Mouse (Mus musculus) forebrain, postnatal 0 days (tissue): ENCODE data around the gene Gm7347. TPM values are rescaled to one million over a fixed set of nuclear protein-coding genes. Genes with fewer than 3 reads are reported as not detected.
"Not testable (repeated sequence)": the region's sequence is repeated elsewhere in the genome, so short reads cannot be mapped to it uniquely, and the experiment has no call there.

Experiments used
- ATAC-seq: fragments of 200-750 bp; cut with Nextera tagmentation; 2 replicates; pipeline ENCODE4 v1.8.0; 2017; ENCODE audit warnings: mild to moderate bottlenecking, moderate library complexity
- DNase-seq: peaks from one replicate; pipeline ENCODE4 v3.0.0-alpha.2; 2015
- H3K27ac ChIP-seq: fragments of 300-500 bp; sonication (generic); 2 replicates; pipeline ENCODE4 v1.5.1; 2014; ENCODE audit warnings: low read depth, mild to moderate bottlenecking, antibody characterized with exemption, low read length, moderate library complexity, mixed read lengths
- H3K27me3 ChIP-seq: fragments of 300-500 bp; sonication (generic); 2 replicates; pipeline ENCODE4 v1.6.1; 2014; ENCODE audit warnings: mild to moderate bottlenecking, low read length, mixed read lengths; ENCODE audit not compliant: insufficient read depth
- H3K36me3 ChIP-seq: fragments of 300-500 bp; sonication (generic); 2 replicates; pipeline ENCODE4 v1.6.1; 2014; ENCODE audit warnings: mild to moderate bottlenecking, moderate library complexity; ENCODE audit not compliant: insufficient read depth
- H3K4me1 ChIP-seq: fragments of 300-500 bp; sonication (generic); 2 replicates; pipeline ENCODE4 v1.6.1; 2014; ENCODE audit warnings: antibody characterized with exemption; ENCODE audit not compliant: insufficient read depth
- H3K4me2 ChIP-seq: fragments of 300-500 bp; sonication (generic); 2 replicates; pipeline ENCODE4 v1.6.1; 2014; ENCODE audit warnings: low read depth, mild to moderate bottlenecking, moderate library complexity
- H3K4me3 ChIP-seq: fragments of 300-500 bp; sonication (generic); 2 replicates; pipeline ENCODE4 v1.5.1; 2014; ENCODE audit warnings: low read depth, low read length, mixed read lengths
- H3K9ac ChIP-seq: fragments of 300-500 bp; sonication (generic); 2 replicates; pipeline ENCODE4 v1.6.1; 2014; ENCODE audit warnings: mild to moderate bottlenecking
- H3K9me3 ChIP-seq: fragments of 300-500 bp; sonication (generic); 2 replicates; pipeline ENCODE4 v1.6.1; 2016; ENCODE audit warnings: low read length
- CTCF ChIP-seq: sonication (generic); IDR thresholded peaks from 2 replicates; pipeline ENCODE4 v1.5.1; 2016; ENCODE audit warnings: antibody characterized with exemption, control low read depth, low read depth
- WGBS: fragments of 180-500 bp; shearing (Covaris S2); extraction: QIAGEN DNeasy Blood & Tissue Kit; methylation state at CpG from one replicate; pipeline ENCODE4 v1.1.7; 2014; 5-methylcytosine and 5-hydroxymethylcytosine counted together
- polyA plus RNA-seq: library from polyadenylated mRNA; unstranded; fragments of >200 nt; fragmentation: Nextera tagmentation; extraction: Ambion mirVana; gene quantifications from 2 replicates; pipeline ENCODE4 v1.2.1, GENCODE M21; 2015
- total RNA-seq: library from RNA; depleted of rRNA; stranded (reverse); fragments of >200 nt; gene quantifications from 2 replicates; pipeline ENCODE4 v1.2.3, GENCODE M21; 2014; rRNA removed

Gm7347 gene
- total RNA-seq = not detected in 2 replicates
- polyA plus RNA-seq = 0.05 TPM in 1 of 2 replicates, not detected in the other

- not testable (repeated sequence) for H3K9ac ChIP-seq, H3K4me2 ChIP-seq, H3K27me3 ChIP-seq, H3K36me3 ChIP-seq, H3K9me3 ChIP-seq, ATAC-seq, DNase-seq, H3K4me3 ChIP-seq, H3K27ac ChIP-seq, H3K4me1 ChIP-seq
- no CpG with 5 or more reads among the region's 2 CpGs for WGBS
Measured at GRCm38 (mm10) chr5:26058481-26058880, at the start of gene Gm7347. Gene Gm7347 (minus strand): TSS chr5:26058581.

- not testable (repeated sequence) for DNase-seq, H3K9me3 ChIP-seq, H3K4me2 ChIP-seq, H3K9ac ChIP-seq, H3K27ac ChIP-seq, H3K4me3 ChIP-seq, H3K36me3 ChIP-seq, H3K4me1 ChIP-seq, H3K27me3 ChIP-seq, ATAC-seq
- WGBS = no CpG with 5 or more reads among the region's 3 CpGs
Measured at GRCm38 (mm10) chr5:26105262-26105661, 46.9 kb upstream of the Gm7347 start, which contains the start of gene 5031410I06Rik. Gene 5031410I06Rik (minus strand): TSS chr5:26105362.

- not testable (repeated sequence) for H3K27me3 ChIP-seq, H3K36me3 ChIP-seq, H3K4me1 ChIP-seq, H3K9me3 ChIP-seq, H3K27ac ChIP-seq, ATAC-seq, H3K9ac ChIP-seq, H3K4me3 ChIP-seq, H3K4me2 ChIP-seq, DNase-seq
- WGBS = 79% methylated on average over 1 of the region's 1 CpGs
Measured at GRCm38 (mm10) chr5:26089191-26089590, 30.8 kb upstream of the Gm7347 start, which contains the start of gene Gm10471. Gene Gm10471 (minus strand): TSS chr5:26089291.

GRCm38 (mm10) chr5:26079023-26079422, 20.6 kb upstream of the Gm7347 start:
- H3K4me2 ChIP-seq, ATAC-seq, DNase-seq, H3K4me1 ChIP-seq, H3K9ac ChIP-seq, H3K27me3 ChIP-seq, H3K9me3 ChIP-seq, H3K36me3 ChIP-seq, H3K4me3 ChIP-seq, H3K27ac ChIP-seq: not testable (repeated sequence)

- WGBS = 89% methylated on average over 24 of the region's 24 CpGs
- Histone ChIP-seq H3K27me3 (no peaks in the 10 kb centered on the region), H3K36me3 (no peaks in the 10 kb centered on the region), H3K4me3 (no peak overlapping the region), H3K4me1 (no peaks in the 10 kb centered on the region), H3K27ac (no peak overlapping the region), H3K9me3 (no peaks in the 10 kb centered on the region), H3K9ac (no peak overlapping the region), H3K4me2 (no peak overlapping the region)
- TF ChIP-seq CTCF = no peak
- ATAC-seq (no peak), DNase-seq (no peak)
Measured at GRCm38 (mm10) chr5:26070716-26071115, 12.3 kb upstream of the Gm7347 start.

GRCm38 (mm10) chr5:26039458-26039857, 18.9 kb downstream of the Gm7347 start, which contains the start of gene Speer4a:
Gene Speer4a (minus strand): TSS chr5:26039558.
- ATAC-seq, DNase-seq, H3K27ac ChIP-seq, H3K4me1 ChIP-seq, H3K27me3 ChIP-seq, H3K4me3 ChIP-seq, H3K9ac ChIP-seq, H3K4me2 ChIP-seq, H3K36me3 ChIP-seq, H3K9me3 ChIP-seq: not testable (repeated sequence)
- WGBS = 73% methylated on average over 2 of the region's 2 CpGs

- no CpG with 5 or more reads among the region's 3 CpGs for WGBS
- not testable (repeated sequence) for ATAC-seq
Measured at GRCm38 (mm10) chr5:26022816-26023215, 35.6 kb downstream of the Gm7347 start, which contains the start of gene Gm5862. Gene Gm5862 (minus strand): TSS chr5:26022916.

GRCm38 (mm10) chr5:26007697-26008096, 50.7 kb downstream of the Gm7347 start:
- H3K9ac ChIP-seq, H3K9me3 ChIP-seq, H3K27ac ChIP-seq, H3K36me3 ChIP-seq, H3K4me1 ChIP-seq, DNase-seq, H3K4me3 ChIP-seq, ATAC-seq, H3K27me3 ChIP-seq: not testable (repeated sequence)
- peak overlapping the region; percentile 53 for H3K4me2 ChIP-seq
- WGBS = 69% methylated on average over 6 of the region's 7 CpGs

More at GRCm38 (mm10) chr5:26022816-26023215, 35.6 kb downstream of the Gm7347 start, which contains the start of gene Gm5862:
- not testable (repeated sequence) for H3K4me2 ChIP-seq, DNase-seq, H3K4me3 ChIP-seq, H3K4me1 ChIP-seq, H3K27me3 ChIP-seq, H3K27ac ChIP-seq, H3K9me3 ChIP-seq, H3K36me3 ChIP-seq, H3K9ac ChIP-seq
